Mouse (Mus musculus): ENCODE data around the gene Tnfrsf9.

Tnfrsf9 gene

GRCm38 (mm10) chr4:150926924-150927705 lies 12.8 kb downstream of the Tnfrsf9 start:
- in situ Hi-C loops (cut with MseI, MboI), result no loop called here

DNA sequence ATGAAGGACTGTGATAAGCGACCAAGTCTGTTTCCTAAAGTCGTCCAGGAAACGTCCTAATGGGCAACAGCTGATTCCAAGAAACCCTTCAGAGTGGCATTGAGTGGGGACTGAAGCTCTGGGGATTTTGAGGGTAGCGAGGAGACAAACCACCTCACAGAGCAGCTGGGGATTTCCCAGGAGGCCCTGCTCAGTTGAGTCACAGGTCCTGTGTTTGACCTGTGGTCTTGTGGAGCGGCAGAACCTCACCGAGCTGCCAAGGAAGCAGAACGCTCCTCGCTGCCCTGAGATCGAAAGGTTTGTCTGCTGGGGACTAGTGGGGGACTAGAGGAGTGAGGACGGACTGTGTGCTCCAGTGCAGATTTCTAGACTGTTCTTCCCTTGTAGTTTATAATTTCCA lies 13.4 kb downstream of the Tnfrsf9 start:
- in situ Hi-C loops (cut with MseI, MboI), result no loop called here

GRCm38 (mm10) chr4:150933503-150933902 lies 19.1 kb downstream of the Tnfrsf9 start:
- in situ Hi-C loops (cut with MseI, MboI), result no loop called here

- in situ Hi-C loops (cut with MseI, MboI), result no loop called here
Measured at GRCm38 (mm10) chr4:150937293-150938062, 23.1 kb downstream of the Tnfrsf9 start.

GRCm38 (mm10) chr4:150938063-150938452 lies 23.7 kb downstream of the Tnfrsf9 start:
- in situ Hi-C loops (cut with MseI, MboI), result no loop called here

DNA sequence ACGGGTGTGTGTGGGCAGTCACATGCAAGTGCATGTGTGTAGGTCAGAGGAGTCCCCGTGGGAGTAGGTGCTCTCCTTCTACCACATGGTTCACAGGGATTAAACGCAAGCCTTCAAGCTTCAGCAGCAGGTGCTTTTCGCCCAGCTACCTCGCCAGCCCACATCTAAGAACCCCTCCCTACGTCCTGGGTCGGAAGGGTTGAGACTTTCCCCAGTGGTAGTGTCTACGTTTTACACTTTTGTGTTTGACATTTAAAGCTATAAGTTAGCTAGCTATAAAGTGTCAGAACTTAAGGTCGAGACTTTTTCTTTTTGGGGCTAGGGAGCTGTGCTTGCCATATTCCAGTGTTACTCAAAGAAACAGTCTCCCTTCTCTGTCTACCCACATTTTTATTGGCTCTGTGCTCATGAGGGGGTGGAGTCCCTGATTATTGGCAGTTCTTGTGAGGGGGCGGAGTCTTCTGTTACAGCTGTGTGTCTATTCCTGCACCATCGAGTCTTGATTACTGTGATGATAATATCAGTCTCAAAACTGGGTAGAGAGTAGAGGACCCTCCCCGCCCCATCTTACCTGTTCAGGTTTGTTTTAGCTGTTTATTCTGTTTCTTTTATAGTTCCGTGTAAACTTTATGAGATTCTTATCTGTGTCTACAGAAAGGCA lies 25.8 kb downstream of the Tnfrsf9 start:
- in situ Hi-C loops (cut with MseI, MboI), result no loop called here

DNA sequence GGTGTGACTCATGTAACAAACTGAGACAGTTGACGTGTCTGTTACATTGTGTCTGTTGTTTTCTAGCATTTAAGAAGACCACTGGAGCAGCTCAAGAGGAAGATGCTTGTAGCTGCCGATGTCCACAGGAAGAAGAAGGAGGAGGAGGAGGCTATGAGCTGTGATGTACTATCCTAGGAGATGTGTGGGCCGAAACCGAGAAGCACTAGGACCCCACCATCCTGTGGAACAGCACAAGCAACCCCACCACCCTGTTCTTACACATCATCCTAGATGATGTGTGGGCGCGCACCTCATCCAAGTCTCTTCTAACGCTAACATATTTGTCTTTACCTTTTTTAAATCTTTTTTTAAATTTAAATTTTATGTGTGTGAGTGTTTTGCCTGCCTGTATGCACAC lies 30.3 kb downstream of the Tnfrsf9 start:
- in situ Hi-C loops (cut with MseI, MboI), result no loop called here

GRCm38 (mm10) chr4:150950972-150951371 lies 36.6 kb downstream of the Tnfrsf9 start:
- in situ Hi-C loops (cut with MseI, MboI), result no loop called here

DNA sequence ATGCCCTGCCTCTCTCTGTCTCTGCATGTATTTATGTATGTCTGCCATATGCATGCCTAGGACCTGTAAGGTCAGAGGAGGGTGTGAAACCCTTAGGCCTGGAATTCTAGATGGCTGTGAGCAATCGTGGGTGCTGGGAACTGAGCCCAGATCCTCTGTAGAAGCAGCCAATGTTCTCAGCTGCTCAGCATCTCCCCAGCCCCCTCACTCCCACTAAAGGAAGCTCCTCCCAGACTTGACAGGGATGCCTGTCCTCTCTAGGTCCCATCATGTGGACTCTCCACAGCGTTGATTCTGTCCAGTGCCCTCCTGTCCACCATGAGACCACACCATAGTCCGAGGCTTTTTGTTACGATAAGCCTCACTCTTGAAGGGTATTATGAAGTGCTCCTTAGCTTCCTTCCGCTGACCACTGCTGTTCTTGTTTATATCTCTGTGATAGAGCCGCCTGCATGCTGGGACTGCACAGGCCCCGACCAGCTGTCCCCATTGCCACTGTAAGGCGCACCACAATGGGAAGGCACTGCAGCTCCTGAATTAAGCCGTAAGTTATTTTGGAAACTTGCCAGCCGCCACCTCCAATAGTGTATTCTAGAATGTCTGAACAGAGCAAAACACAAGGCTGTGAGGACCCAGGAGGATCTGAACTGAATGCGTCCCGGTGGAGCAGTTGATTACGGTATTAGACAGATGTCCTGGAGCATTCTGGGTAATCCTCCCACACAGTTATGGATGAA lies 42.2 kb downstream of the Tnfrsf9 start:
- in situ Hi-C loops (cut with MseI, MboI), result no loop called here

DNA sequence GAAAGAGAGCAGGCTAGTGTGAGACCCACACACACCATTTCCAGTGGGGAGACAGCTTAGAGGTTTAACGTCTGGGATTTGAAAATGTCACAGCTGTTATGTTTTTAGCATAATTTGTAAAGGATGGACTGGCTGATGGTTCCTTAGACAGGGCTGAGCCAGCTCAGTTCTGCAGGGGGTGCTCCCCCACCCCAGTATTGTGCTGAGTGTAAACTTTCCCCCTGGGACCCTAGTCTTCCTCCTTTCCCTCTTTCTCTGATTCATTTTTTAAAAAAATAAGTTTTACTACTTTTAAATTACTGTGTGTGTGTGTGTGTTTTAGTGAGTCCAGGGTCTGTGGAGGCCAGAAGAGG lies 42.7 kb downstream of the Tnfrsf9 start:
- in situ Hi-C loops (cut with MseI, MboI), result no loop called here

DNA sequence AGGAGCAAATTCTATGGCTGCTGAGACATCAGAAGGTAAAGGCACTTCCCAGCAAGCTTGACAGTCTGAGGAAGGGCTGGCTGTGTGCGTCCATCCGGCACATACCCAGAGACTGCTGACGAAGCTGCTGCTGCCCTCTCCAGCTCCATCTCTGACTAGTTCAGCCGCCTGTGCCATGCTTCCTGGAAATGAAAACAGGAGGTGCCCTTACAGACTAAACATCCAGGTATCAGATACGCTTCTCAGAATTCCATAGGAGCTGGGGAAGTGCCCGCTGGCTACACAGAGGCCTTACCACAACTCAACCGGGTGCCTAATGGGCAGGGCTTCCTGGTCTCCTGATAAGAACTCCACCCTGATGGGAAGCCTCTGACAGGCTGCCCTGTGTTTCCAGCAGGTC lies 44.2 kb downstream of the Tnfrsf9 start:
- in situ Hi-C loops (cut with MseI, MboI), result no loop called here

DNA sequence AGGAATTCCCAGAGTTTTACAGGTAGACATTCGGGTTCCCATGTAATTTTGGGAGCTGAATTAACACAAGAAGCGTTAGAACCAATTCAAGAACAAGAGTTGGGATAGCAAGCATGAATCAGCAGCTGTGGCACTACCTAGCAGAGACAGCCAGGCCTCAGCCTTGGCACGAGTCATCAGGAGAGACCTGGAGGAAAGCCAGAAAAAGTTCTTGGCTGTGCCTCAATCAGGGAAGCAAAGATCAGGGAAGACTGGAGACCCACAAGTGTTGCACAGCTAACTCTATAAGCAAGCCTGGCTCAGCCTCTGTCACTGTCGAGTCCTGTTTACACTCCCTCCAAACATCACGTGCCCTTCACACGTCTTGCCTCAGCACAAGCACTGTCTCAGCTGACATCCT lies 47.9 kb downstream of the Tnfrsf9 start:
- in situ Hi-C loops (cut with MseI, MboI), result no loop called here

- in situ Hi-C loops (cut with MseI, MboI), result no loop called here
Measured at GRCm38 (mm10) chr4:150963711-150964110, 49.3 kb downstream of the Tnfrsf9 start.

DNA sequence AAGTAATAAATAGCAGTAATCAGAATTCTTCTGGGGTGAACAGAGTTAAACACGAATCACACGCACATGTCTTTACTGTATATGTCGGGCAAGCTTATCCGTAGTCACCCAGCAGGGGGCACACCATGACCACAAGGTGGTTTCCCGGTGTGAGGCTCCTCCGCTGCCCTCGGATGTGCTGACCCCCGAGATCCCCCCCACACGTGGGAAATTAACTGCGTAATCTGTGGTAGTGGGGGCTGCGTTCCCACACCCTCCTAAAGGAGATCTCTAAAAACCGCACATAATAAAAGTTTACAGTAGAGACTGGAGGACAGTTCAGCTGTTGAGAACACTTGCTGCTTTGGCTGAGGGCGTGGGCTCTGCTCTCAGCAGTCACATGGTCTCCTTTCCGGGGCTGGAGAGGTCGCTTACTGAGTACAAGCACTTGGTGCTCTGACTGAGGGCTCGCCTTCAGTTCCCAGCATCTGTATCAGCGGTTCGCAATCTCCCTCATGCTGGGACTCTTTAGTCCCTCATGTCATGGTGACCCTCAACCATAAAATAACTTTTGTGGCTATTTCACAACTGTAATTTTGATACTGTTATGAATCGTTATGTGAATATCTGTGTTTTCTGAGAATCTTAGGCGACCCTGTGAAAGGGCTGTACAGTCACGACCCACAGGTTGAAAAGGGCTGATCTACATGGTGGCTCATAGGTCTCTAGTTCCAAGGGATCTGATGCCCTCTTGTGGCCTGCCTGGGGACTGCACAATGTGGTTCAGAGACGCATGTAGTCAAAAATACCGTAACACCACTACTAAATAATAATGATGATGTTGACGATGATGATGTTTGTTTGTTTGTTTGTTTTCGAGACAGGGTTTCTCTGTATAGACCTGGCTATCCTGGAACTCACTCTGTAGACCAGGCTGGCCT lies 50.5 kb downstream of the Tnfrsf9 start:
- in situ Hi-C loops (cut with MseI, MboI), result no loop called here

- in situ Hi-C loops (cut with MseI, MboI), result no loop called here
Measured at GRCm38 (mm10) chr4:150965555-150965951, 51.2 kb downstream of the Tnfrsf9 start.

- in situ Hi-C loops (cut with MseI, MboI), result no loop called here
Measured at GRCm38 (mm10) chr4:150966556-150966955, 52.2 kb downstream of the Tnfrsf9 start.

DNA sequence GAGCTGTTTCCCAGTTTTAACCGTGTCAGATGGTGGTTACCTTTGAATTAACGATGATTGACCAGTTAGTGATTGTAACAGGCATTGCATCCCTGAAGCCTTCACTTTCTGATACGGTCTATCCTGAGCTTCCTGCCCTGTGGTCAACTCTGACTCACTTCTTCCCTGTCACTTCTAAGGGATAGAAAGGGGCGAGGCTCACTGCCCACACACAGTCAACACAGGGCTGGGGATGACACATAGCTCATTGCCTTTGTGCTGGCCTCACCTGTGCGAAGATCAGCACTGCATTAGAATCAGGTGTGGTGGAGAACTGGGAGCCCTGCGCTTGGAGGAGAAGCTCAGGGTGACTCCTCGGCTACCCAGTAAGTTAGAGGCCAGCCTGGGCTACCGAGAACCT lies 54.6 kb downstream of the Tnfrsf9 start:
- in situ Hi-C loops (cut with MseI, MboI), result no loop called here

DNA sequence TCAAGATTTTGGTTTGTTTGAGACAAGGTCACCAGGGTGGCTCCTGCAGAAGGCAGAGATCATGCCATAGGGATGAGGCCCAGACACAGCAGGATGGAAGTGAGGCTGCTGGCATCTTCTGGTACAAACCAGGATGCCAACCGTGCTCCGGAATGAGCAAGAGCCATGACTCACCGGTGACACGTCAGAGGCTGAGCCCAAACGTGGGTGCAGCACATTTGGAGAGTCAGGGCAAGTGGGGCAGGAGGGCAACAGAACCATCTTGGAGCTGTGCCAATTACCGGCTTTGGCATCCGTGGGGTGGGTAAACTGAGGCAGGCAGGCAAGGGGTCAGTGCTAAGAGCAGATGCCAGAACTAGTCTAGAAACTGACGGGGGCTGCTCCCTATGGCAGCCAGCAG lies 58.9 kb downstream of the Tnfrsf9 start:
- in situ Hi-C loops (cut with MseI, MboI), result no loop called here

DNA sequence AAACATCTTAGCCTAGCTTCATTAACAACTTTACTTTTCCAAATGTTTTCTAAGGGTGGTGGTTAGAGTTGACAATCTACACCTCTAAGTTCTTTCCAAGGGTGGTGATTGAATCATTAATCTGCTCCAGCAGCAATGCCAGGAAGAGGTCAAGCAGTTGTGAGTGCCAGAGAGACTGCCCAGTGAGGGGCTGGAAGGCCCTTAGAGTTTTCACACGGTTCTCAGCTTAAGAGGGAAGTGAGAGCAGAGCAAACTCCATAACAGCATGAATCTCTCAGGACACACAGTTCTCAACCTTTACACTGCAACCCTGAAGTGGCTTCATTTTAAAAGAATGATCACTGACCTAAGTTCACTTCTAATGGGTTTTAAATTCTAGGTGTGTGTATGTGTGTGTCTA lies 60.8 kb downstream of the Tnfrsf9 start:
- in situ Hi-C loops (cut with MseI, MboI), result no loop called here

DNA sequence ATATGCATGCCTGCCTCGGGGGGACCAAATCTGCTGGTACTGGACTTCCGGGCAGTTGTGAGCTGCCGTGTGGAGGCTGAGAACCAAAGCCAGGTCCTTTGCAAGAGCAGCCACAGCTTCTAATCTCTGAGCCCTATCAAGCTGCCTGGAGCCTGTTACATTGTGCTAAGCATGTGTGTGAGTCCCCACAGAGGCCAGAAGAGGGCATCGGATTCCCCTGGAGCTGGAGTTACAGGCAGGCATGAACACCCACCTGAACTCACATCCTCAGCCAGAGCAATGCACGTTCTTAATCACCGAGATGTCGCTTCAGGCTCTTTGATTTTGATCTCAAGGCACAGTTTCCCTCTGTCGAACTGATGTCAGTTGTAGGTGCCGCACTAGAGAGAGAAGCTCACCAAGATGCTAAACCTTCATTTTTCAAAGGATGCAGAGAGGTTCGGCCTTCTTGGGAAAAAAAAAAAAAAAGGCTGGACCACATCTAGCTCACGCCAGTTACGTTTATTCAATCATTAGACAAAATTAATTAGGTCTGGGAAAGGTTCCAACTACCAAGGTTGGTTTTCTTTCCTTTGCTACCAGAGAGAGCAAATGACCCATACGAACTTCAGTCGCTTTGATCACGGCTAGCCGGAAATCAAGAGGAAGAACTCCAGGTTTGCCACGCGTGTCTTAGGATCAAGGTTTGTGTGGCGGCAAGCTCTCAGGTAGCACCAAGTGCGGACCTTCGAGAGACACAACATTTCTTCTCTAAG lies 64.0 kb downstream of the Tnfrsf9 start:
- in situ Hi-C loops (cut with MseI, MboI), result no loop called here

Data from mouse trophoblast stem cell (cell line).